Mouse (Mus musculus) spleen, adult 18-20 months (tissue): ENCODE results near the gene Klrb1f.
A peak's percentile ranks its signal among the peaks of the same experiment; 100 is the strongest.
"Not testable (repeated sequence)": the region's sequence is repeated elsewhere in the genome, so short reads cannot be mapped to it uniquely, and the experiment has no call there.

Experiments
- DNase-seq, 2 experiments: peaks; one replicate each; pipeline ENCODE4 v3.0.0; 2022; ENCODE audit warnings: mixed read lengths in 2 of 2

Klrb1f gene

GRCm38 (mm10) chr6:129045601-129046000 is at the start of gene Klrb1f:
Klrb1f (plus strand) TSS chr6:129045901.
- DNase-seq: no peak

GRCm38 (mm10) chr6:128996054-128996767 is 49.5 kb upstream of the Klrb1f start:
- DNase-seq: no peak

GRCm38 (mm10) chr6:128996768-128997442 is 48.8 kb upstream of the Klrb1f start:
- DNase-seq: no peak

- no peak for DNase-seq
Measured at GRCm38 (mm10) chr6:129001392-129001791, 44.3 kb upstream of the Klrb1f start.

- no peak for DNase-seq
Measured at GRCm38 (mm10) chr6:129008552-129008951, 37.1 kb upstream of the Klrb1f start.

GRCm38 (mm10) chr6:129009846-129010504 is 35.7 kb upstream of the Klrb1f start:
- not testable (repeated sequence) for DNase-seq

GRCm38 (mm10) chr6:129010505-129010873 is 35.2 kb upstream of the Klrb1f start:
- DNase-seq: no peak

- DNase-seq: not testable (repeated sequence)
Measured at GRCm38 (mm10) chr6:129012012-129012411, 33.7 kb upstream of the Klrb1f start.

GRCm38 (mm10) chr6:129012966-129013365 is 32.7 kb upstream of the Klrb1f start:
- DNase-seq: no peak

- no peak for DNase-seq
Measured at GRCm38 (mm10) chr6:129013762-129014276, 31.9 kb upstream of the Klrb1f start.

GRCm38 (mm10) chr6:129014399-129014798 is 31.3 kb upstream of the Klrb1f start:
- no peak for DNase-seq

GRCm38 (mm10) chr6:129027451-129028248 is 18.1 kb upstream of the Klrb1f start:
- DNase-seq: no peak

GRCm38 (mm10) chr6:129030175-129030824 is 15.4 kb upstream of the Klrb1f start:
- no peak for DNase-seq

- no peak for DNase-seq
Measured at GRCm38 (mm10) chr6:129030964-129031363, 14.7 kb upstream of the Klrb1f start.

- DNase-seq: peak; percentile 11 to 43
Measured at GRCm38 (mm10) chr6:129033397-129033796, 12.3 kb upstream of the Klrb1f start.

GRCm38 (mm10) chr6:129035017-129035416 is 10.7 kb upstream of the Klrb1f start:
- DNase-seq: no peak

GRCm38 (mm10) chr6:129036326-129036725 is 9.4 kb upstream of the Klrb1f start:
- no peak for DNase-seq

GRCm38 (mm10) chr6:129036890-129037463 is 8.7 kb upstream of the Klrb1f start:
- peak; percentile 41 to 47 for DNase-seq

- no peak for DNase-seq
Measured at GRCm38 (mm10) chr6:129041470-129041869, 4.2 kb upstream of the Klrb1f start.

GRCm38 (mm10) chr6:129042470-129042869 is 3.2 kb upstream of the Klrb1f start:
- DNase-seq: no peak

- no peak for DNase-seq
Measured at GRCm38 (mm10) chr6:129048381-129048780, 2.7 kb downstream of the Klrb1f start.
